Mouse (Mus musculus) macrophage (primary cell): ENCODE data around the gene Prr18. TPM values are rescaled to one million over a fixed set of nuclear protein-coding genes. Genes with fewer than 3 reads are reported as not detected.

Source experiments
- H3K27ac ChIP-seq: fragments of 350-480 bp; formaldehyde crosslinking; 2 replicates; pipeline ENCODE4 v1.9.0; 2021
- H3K36me3 ChIP-seq: fragments of 350-480 bp; formaldehyde crosslinking; 2 replicates; pipeline ENCODE4 v1.9.0; 2021; ENCODE audit errors: inconsistent target
- H3K4me3 ChIP-seq: fragments of 350-480 bp; formaldehyde crosslinking; 2 replicates; pipeline ENCODE4 v1.9.0; 2021; ENCODE audit errors: inconsistent target
- H3K79me2 ChIP-seq: fragments of 350-480 bp; formaldehyde crosslinking; 2 replicates; pipeline ENCODE4 v1.9.0; 2021; ENCODE audit errors: inconsistent target
- WGBS: methylation state at CpG from one replicate; pipeline ENCODE4 v1.1.7; 2026; ENCODE audit warnings: inconsistent platforms; ENCODE audit not compliant: missing documents; 5-methylcytosine and 5-hydroxymethylcytosine counted together
- polyA plus RNA-seq: library from polyadenylated mRNA; stranded (reverse); fragments of 250-400 nt; gene quantifications from 3 replicates; pipeline ENCODE4 v1.2.4, GENCODE M21; 2018; ENCODE audit warnings: inconsistent platforms

The Prr18 gene
- polyA plus RNA-seq, 1 experiment from 2014 or later = 0.14 TPM

DNA sequence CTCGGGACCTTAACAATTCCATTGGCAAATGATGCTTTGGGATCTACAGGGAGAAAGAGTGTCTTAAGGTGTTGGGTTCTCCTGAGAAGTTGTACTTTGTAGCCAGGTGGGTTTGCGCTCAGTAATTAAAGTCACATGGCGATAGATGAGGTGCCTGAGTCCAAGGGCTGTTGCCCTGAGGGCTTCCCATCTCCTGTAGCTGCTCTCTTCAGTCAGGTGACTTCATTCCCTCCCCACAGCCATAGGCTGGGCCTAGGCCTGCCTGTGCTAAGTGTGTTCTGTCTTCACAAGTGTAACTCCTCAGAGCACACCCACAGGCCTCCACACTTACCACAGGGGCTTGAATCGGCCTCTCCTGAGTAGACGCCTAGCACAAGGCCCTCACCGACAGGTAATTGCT is 20.2 kb downstream of the Prr18 start:
- Histone ChIP-seq H3K4me3 (no peak overlapping the region), H3K27ac (no peak overlapping the region), H3K36me3 (no peaks in the 10 kb centered on the region), H3K79me2 (no peaks in the 10 kb centered on the region)
- 96% methylated on average over 6 of the region's 6 CpGs for WGBS

DNA sequence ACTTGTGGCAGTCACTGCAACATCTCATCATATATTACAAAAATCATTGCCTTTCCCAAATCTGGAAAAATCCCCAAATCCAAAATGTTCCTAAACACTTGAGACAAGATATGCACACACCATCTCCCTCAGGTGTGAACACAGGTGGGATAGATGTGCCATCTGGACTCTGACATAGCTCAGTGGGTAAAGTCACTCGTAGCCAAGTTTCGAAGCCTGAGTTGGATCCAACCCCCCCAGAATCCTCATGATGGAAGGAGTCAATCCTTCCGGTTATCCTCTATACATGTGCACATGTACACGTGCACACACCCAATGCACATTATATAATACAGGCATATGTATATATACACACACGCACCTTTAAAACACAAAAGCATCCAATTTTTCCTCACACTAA is 23.6 kb downstream of the Prr18 start:
- 97% methylated on average over 5 of the region's 5 CpGs for WGBS
- Histone ChIP-seq H3K27ac (no peak overlapping the region), H3K4me3 (no peak overlapping the region), H3K36me3 (no peaks in the 10 kb centered on the region), H3K79me2 (no peaks in the 10 kb centered on the region)

GRCm38 (mm10) chr17:8361281-8362103 is 24.2 kb downstream of the Prr18 start:
- no peak overlapping the region for H3K4me3 ChIP-seq
- no peak overlapping the region for H3K27ac ChIP-seq
- H3K36me3 ChIP-seq = no peaks in the 10 kb centered on the region
- WGBS = 80% methylated on average over 10 of the region's 10 CpGs
- H3K79me2 ChIP-seq = no peaks in the 10 kb centered on the region

GRCm38 (mm10) chr17:8367514-8368480 is 30.5 kb downstream of the Prr18 start:
- H3K4me3 ChIP-seq = no peak overlapping the region
- 88% methylated on average over 20 of the region's 20 CpGs for WGBS
- H3K79me2 ChIP-seq = no peaks in the 10 kb centered on the region
- H3K27ac ChIP-seq = no peak overlapping the region
- H3K36me3 ChIP-seq = no peaks in the 10 kb centered on the region

DNA sequence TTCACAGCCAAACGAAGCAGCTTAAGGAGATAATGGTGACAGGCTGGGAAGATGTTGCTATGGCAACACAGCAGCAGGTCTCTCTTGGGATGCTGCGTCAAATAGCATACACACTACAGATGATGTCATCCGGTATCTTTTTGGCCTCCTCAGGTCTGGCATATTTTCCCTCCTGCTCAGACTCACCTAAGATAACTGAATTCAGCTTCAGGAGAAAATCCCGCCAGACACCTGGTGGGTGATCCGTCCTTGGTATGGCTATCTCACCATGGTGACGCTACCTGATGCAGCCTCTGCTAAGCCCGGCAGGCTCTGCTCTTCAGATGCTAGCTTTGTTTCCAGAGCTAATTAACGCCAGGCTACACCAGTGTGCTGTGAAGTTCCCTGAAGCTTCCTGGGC is 31.3 kb downstream of the Prr18 start:
- Histone ChIP-seq H3K27ac (no peak overlapping the region), H3K4me3 (no peak overlapping the region), H3K36me3 (no peaks in the 10 kb centered on the region), H3K79me2 (no peaks in the 10 kb centered on the region)
- 83% methylated on average over 8 of the region's 8 CpGs for WGBS

GRCm38 (mm10) chr17:8369171-8369570 is 31.9 kb downstream of the Prr18 start:
- H3K4me3 ChIP-seq = no peak overlapping the region
- no peaks in the 10 kb centered on the region for H3K36me3 ChIP-seq
- WGBS = 75% methylated on average over 2 of the region's 2 CpGs
- H3K79me2 ChIP-seq = no peaks in the 10 kb centered on the region
- H3K27ac ChIP-seq = no peak overlapping the region

- Histone ChIP-seq H3K79me2 (no peaks in the 10 kb centered on the region), H3K36me3 (no peaks in the 10 kb centered on the region), H3K4me3 (no peak overlapping the region), H3K27ac (no peak overlapping the region)
- WGBS = 88% methylated on average over 13 of the region's 13 CpGs
Measured at GRCm38 (mm10) chr17:8370634-8371229, 33.5 kb downstream of the Prr18 start.

DNA sequence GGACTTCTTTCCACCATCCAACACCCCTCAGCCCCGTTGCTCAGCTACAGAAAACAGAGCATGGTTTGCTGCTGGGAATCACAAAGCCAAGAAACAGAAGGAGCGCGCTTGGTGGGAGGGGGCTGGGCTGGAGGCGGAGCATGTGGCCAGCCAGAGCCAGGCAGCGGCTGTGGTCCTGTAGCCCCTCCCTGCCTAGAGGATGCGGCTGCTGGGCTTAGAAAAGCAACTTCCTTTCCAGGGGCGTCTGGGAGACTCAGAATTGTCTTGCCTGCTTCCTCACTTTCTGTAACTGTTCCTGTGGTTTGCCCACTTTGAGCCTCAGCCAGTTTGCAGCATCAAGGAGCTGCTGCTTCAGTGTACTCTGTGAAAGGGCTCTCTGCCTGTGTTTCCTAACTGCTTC is 34.6 kb downstream of the Prr18 start:
- Histone ChIP-seq H3K27ac (no peak overlapping the region), H3K36me3 (no peaks in the 10 kb centered on the region), H3K4me3 (no peak overlapping the region; the same call in 1 of the 2 replicates), H3K79me2 (no peaks in the 10 kb centered on the region)
- 0% methylated on average over 7 of the region's 7 CpGs for whole genome bisulfite sequencing

DNA sequence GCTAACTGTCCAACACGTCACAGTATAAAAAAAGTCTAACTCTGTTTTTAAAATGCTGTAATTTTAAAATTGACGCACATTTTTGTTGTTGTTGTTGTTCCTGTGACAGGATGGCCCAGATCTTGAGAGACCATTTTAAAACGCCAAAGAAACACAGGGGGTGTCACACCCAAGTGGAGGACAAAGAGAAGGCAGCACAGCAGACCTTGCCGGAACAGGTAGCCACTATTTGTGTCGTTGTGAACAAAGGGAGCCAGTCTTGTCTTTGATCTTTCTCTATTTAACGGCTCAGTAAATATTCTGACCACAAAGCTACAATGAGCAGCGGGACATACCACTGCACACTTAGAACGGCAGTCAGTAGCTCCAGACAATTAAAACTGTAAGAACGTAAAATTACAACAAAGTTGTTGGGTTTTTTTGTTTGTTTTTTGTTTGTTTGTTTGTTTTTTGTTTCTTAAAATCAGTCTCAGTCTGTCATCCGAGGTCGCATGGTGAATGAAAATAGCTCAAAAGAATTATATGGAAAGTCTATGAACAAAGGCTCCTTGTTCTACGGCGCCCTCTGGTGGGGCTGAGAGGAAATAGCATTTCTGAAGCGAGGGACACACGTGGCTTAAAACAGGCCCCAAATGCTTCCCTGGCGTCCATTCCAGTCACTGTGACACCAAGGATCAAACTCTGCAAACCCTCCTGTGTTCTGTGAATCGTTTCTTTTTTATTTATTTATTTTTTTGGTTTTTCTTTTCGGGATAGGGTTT is 35.2 kb downstream of the Prr18 start:
- Histone ChIP-seq H3K36me3 (no peaks in the 10 kb centered on the region), H3K79me2 (no peaks in the 10 kb centered on the region), H3K27ac (no peak overlapping the region), H3K4me3 (peak overlapping the region; percentile 8; the same call in 1 of the 2 replicates)
- 1% methylated on average over 18 of the region's 18 CpGs for WGBS

- no peak overlapping the region for H3K4me3 ChIP-seq
- H3K27ac ChIP-seq = no peak overlapping the region
- H3K36me3 ChIP-seq = no peaks in the 10 kb centered on the region
- WGBS = 15% methylated on average over 5 of the region's 5 CpGs
- H3K79me2 ChIP-seq = no peaks in the 10 kb centered on the region
Measured at GRCm38 (mm10) chr17:8377298-8377697, 40.0 kb downstream of the Prr18 start.

- Histone ChIP-seq H3K36me3 (no peaks in the 10 kb centered on the region), H3K4me3 (no peak overlapping the region), H3K79me2 (no peaks in the 10 kb centered on the region), H3K27ac (no peak overlapping the region)
- WGBS = 79% methylated on average over 2 of the region's 2 CpGs
Measured at GRCm38 (mm10) chr17:8385441-8385840, 48.2 kb downstream of the Prr18 start.

DNA sequence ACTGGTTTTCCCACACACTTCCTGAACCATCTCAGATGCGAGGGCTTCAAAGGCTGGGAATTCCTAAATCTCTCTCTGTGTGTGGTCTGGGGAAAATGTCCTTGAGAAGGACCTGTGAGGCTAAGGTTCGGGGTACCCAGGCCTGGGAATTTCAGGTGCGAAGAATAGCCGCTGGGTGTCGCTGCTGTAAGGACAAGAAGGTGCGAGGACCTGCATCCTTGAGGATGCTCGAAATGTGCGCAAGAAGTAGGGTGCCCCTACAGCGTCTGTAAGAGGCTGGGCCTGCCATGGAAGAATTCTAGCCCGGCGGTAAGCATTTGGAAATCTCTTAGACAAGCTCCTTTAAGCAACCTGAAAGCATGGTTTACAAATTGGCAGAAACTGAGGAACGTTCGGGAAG is 51.2 kb downstream of the Prr18 start:
- no peaks in the 10 kb centered on the region for H3K79me2 ChIP-seq
- no peak overlapping the region for H3K27ac ChIP-seq
- H3K36me3 ChIP-seq = no peaks in the 10 kb centered on the region
- H3K4me3 ChIP-seq = no peak overlapping the region
- 11% methylated on average over 13 of the region's 13 CpGs for WGBS

- no peak overlapping the region for H3K4me3 ChIP-seq
- H3K79me2 ChIP-seq = no peaks in the 10 kb centered on the region
- H3K36me3 ChIP-seq = no peaks in the 10 kb centered on the region
- 9% methylated on average over 28 of the region's 28 CpGs for WGBS
- no peak overlapping the region for H3K27ac ChIP-seq
Measured at GRCm38 (mm10) chr17:8388990-8389789, 51.9 kb downstream of the Prr18 start.
